Mouse (Mus musculus): ENCODE measurements around the gene Klf16.

The Klf16 gene

GRCm38 (mm10) chr10:80577195-80578130 lies at the start of gene Klf16:
Klf16 (minus strand) TSS chr10:80577321.
- DNase-seq (ENCODE audit: low spot score in 2 of 2) = peak; percentile 93 to 96

- no peak for DNase-seq (ENCODE audit: low spot score in 2 of 2)
Measured at GRCm38 (mm10) chr10:80625764-80626163, 48.6 kb upstream of the Klf16 start.

- peak in 1 of 2 experiments; percentile 45 for DNase-seq (ENCODE audit: low spot score in 2 of 2)
Measured at GRCm38 (mm10) chr10:80623457-80624191, 46.5 kb upstream of the Klf16 start.

GRCm38 (mm10) chr10:80622661-80623456 lies 45.7 kb upstream of the Klf16 start, which contains the start of gene Csnk1g2:
Csnk1g2 (plus strand) TSS chr10:80622838.
- peak in 1 of 2 experiments; percentile 40 for DNase-seq (ENCODE audit: low spot score in 2 of 2)

- peak; percentile 99 to 100 for DNase-seq (ENCODE audit: low spot score in 2 of 2)
Measured at GRCm38 (mm10) chr10:80621940-80622660, 45.0 kb upstream of the Klf16 start.

- no peak for DNase-seq (ENCODE audit: low spot score in 2 of 2)
Measured at GRCm38 (mm10) chr10:80621690-80621939, 44.5 kb upstream of the Klf16 start.

GRCm38 (mm10) chr10:80620796-80621689 lies 43.9 kb upstream of the Klf16 start:
- DNase-seq (ENCODE audit: low spot score in 2 of 2) = no peak

- DNase-seq (ENCODE audit: low spot score in 2 of 2) = no peak
Measured at GRCm38 (mm10) chr10:80620365-80620764, 43.2 kb upstream of the Klf16 start.

- no peak for DNase-seq (ENCODE audit: low spot score in 2 of 2)
Measured at GRCm38 (mm10) chr10:80619465-80620244, 42.5 kb upstream of the Klf16 start.

GRCm38 (mm10) chr10:80618181-80618580 lies 41.1 kb upstream of the Klf16 start:
- DNase-seq (ENCODE audit: low spot score in 2 of 2) = no peak

GRCm38 (mm10) chr10:80614351-80614750 lies 37.2 kb upstream of the Klf16 start:
- no peak for DNase-seq (ENCODE audit: low spot score in 2 of 2)

- DNase-seq (ENCODE audit: low spot score in 2 of 2) = no peak
Measured at GRCm38 (mm10) chr10:80613821-80614220, 36.7 kb upstream of the Klf16 start.

GRCm38 (mm10) chr10:80611905-80612304 lies 34.8 kb upstream of the Klf16 start:
- no peak for DNase-seq (ENCODE audit: low spot score in 2 of 2)

GRCm38 (mm10) chr10:80611024-80611423 lies 33.9 kb upstream of the Klf16 start:
- DNase-seq (ENCODE audit: low spot score in 2 of 2) = no peak

- DNase-seq (ENCODE audit: low spot score in 2 of 2) = no peak
Measured at GRCm38 (mm10) chr10:80610116-80610785, 33.1 kb upstream of the Klf16 start.

- no peak for DNase-seq (ENCODE audit: low spot score in 2 of 2)
Measured at GRCm38 (mm10) chr10:80609269-80609924, 32.3 kb upstream of the Klf16 start.

GRCm38 (mm10) chr10:80608435-80608834 lies 31.3 kb upstream of the Klf16 start:
- no peak for DNase-seq (ENCODE audit: low spot score in 2 of 2)

- no peak for DNase-seq (ENCODE audit: low spot score in 2 of 2)
Measured at GRCm38 (mm10) chr10:80606737-80607350, 29.7 kb upstream of the Klf16 start.
